Mouse (Mus musculus): ENCODE data around the gene Tbc1d8.

DNA sequence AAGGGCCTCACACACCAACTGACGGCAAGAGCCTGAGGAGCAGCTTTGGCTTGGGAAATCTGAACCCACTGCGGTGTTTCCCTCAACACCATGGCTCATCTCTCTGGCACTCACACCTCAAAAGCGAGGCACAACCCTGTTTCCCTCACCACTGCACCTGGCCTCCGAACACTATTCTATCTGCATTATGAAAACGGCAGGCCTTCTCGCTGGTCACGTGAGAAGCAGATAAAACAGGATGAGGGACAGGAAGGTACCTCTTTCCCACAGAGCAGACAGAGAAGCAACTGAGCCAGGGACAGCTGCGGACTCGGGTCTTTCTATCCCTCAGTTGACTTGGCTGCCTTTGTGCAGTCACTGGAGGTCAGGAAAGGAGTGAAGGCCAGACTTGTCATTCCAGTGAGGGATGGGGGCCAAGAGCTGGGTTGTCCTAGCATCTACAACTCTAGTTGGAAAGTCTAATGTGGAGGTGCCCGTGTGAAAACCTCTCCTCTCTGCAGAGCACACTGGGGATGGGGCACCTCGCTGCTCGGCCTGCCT, 29.2 kb downstream of the Tbc1d8 start:
- TF ChIP-seq CTCF (IDR thresholded peaks at IDR 0.05; ENCODE audit: low read depth) (no peak), EP300 (IDR thresholded peaks at IDR 0.05; ENCODE audit: low read depth) (no peak)
